In genomic region chr9:122902717-122903535, GRCm38 (mm10) we compare ENCODE assay signal across 7 mouse cellular contexts. TPM values are rescaled to one million over a fixed set of nuclear protein-coding genes. Genes with fewer than 3 reads are reported as not detected.
DNase-seq lines count a peak whose midpoint lies in the region; ATAC-seq lines count a peak whose summit lies in the region.

No protein-coding gene starts in this region.

- H3K36me3 ChIP-seq in embryonic facial prominence, embryonic 12.5 days, result peaks cover 5% of the 10 kb centered on the region; the same call in 1 of the 2 replicates
- H3K36me3 ChIP-seq in limb, embryonic 12.5 days, result peaks cover 12% of the 10 kb centered on the region
- peaks cover 21% of the 10 kb centered on the region for H3K36me3 ChIP-seq in midbrain, embryonic 12.5 days
- no peaks in the 10 kb centered on the region for H3K36me3 ChIP-seq in stomach, embryonic 14.5 days (ENCODE audit: control insufficient read depth, insufficient read depth, low read length)

- H3K4me3 ChIP-seq in embryonic facial prominence, embryonic 12.5 days, result peak overlapping the region; percentile 45
- H3K4me3 ChIP-seq in limb, embryonic 12.5 days (replicated peaks), result peak overlapping the region; percentile 58
- peak overlapping the region; percentile 63 for H3K4me3 ChIP-seq in midbrain, embryonic 12.5 days
- peak overlapping the region; percentile 56 for H3K4me3 ChIP-seq in stomach, embryonic 14.5 days (ENCODE audit: low read depth, low read length)

- H3K27ac ChIP-seq in embryonic facial prominence, embryonic 12.5 days, result no peak overlapping the region
- no peak overlapping the region for H3K27ac ChIP-seq in limb, embryonic 12.5 days
- H3K27ac ChIP-seq in midbrain, embryonic 12.5 days (replicated peaks), result peak overlapping the region; percentile 77
- H3K27ac ChIP-seq in stomach, embryonic 14.5 days (ENCODE audit: low read length), result no peak overlapping the region

- peak; percentile 95 for ATAC-seq in embryonic facial prominence, embryonic 12.5 days (ENCODE audit: insufficient number of reproducible peaks, insufficient read depth, low FRiP score, low TSS enrichment)
- ATAC-seq in limb, embryonic 12.5 days (ENCODE audit: insufficient number of reproducible peaks, insufficient read depth, low FRiP score, low TSS enrichment, low read depth), result peak; percentile 95
- peak; percentile 99 for ATAC-seq in midbrain, embryonic 12.5 days (ENCODE audit: low FRiP score, low read depth)
- peak; percentile 92 for ATAC-seq in stomach, embryonic 14.5 days (ENCODE audit: insufficient number of reproducible peaks, insufficient read depth, low FRiP score, low read depth)

- H3K27me3 ChIP-seq in embryonic facial prominence, embryonic 12.5 days, result no peaks in the 10 kb centered on the region
- H3K27me3 ChIP-seq in limb, embryonic 12.5 days, result no peaks in the 10 kb centered on the region
- H3K27me3 ChIP-seq in midbrain, embryonic 12.5 days, result no peaks in the 10 kb centered on the region
- no peaks in the 10 kb centered on the region for H3K27me3 ChIP-seq in stomach, embryonic 14.5 days (ENCODE audit: control insufficient read depth, insufficient read depth, low read length)

- no peaks in the 10 kb centered on the region for H3K4me1 ChIP-seq in embryonic facial prominence, embryonic 12.5 days
- H3K4me1 ChIP-seq in limb, embryonic 12.5 days (replicated peaks), result no peaks in the 10 kb centered on the region
- H3K4me1 ChIP-seq in midbrain, embryonic 12.5 days, result peaks cover 13% of the 10 kb centered on the region
- H3K4me1 ChIP-seq in stomach, embryonic 14.5 days (ENCODE audit: control insufficient read depth, insufficient read depth, low read length), result no peaks in the 10 kb centered on the region

- WGBS in embryonic facial prominence, embryonic 12.5 days, result 13% methylated on average over 32 of the region's 32 CpGs
- WGBS in limb, embryonic 12.5 days, result 16% methylated on average over 32 of the region's 32 CpGs
- WGBS in midbrain, embryonic 12.5 days, result 15% methylated on average over 32 of the region's 32 CpGs
- 17% methylated on average over 32 of the region's 32 CpGs for WGBS in stomach, embryonic 14.5 days

- peak overlapping the region; percentile 55 for H3K4me2 ChIP-seq in embryonic facial prominence, embryonic 12.5 days (replicated peaks)
- H3K4me2 ChIP-seq in limb, embryonic 12.5 days, result peak overlapping the region; percentile 72
- H3K4me2 ChIP-seq in midbrain, embryonic 12.5 days (replicated peaks), result peak overlapping the region; percentile 62
- peak overlapping the region; percentile 76 for H3K4me2 ChIP-seq in stomach, embryonic 14.5 days (replicated peaks; ENCODE audit: low read depth, low read length)

- H3K9me3 ChIP-seq in embryonic facial prominence, embryonic 12.5 days, result no peaks in the 10 kb centered on the region
- H3K9me3 ChIP-seq in limb, embryonic 12.5 days, result peaks cover 2% of the 10 kb centered on the region; the same call in 1 of the 2 replicates
- H3K9me3 ChIP-seq in midbrain, embryonic 12.5 days, result no peaks in the 10 kb centered on the region
- H3K9me3 ChIP-seq in stomach, embryonic 14.5 days (ENCODE audit: control insufficient read depth, low read depth, low read length), result no peaks in the 10 kb centered on the region

- DNase-seq in brain, embryonic 18.5 days (ENCODE audit: low read depth, low spot score), result peak; percentile 63
- DNase-seq in heart, adult 11 months, result peak; percentile 95
- DNase-seq in kidney, adult 11 months, result peak; percentile 41

- peak overlapping the region; percentile 37 for H3K9ac ChIP-seq in embryonic facial prominence, embryonic 12.5 days
- H3K9ac ChIP-seq in limb, embryonic 12.5 days (replicated peaks), result peak overlapping the region; percentile 74
- peak overlapping the region; percentile 85 for H3K9ac ChIP-seq in midbrain, embryonic 12.5 days (replicated peaks)
- peak overlapping the region; percentile 47 for H3K9ac ChIP-seq in stomach, embryonic 14.5 days (replicated peaks; ENCODE audit: low read depth, low read length)

RNA-seq across cellular contexts. Expression of gene Zkscan7, which starts 17.4 kb away (rescaled TPM):
- 3.9 and 4.3 TPM in 2 replicates for polyA plus RNA-seq in embryonic facial prominence, embryonic 12.5 days (2016; fragmentation: Nextera tagmentation; extraction: Ambion mirVana)
- polyA plus RNA-seq in limb, embryonic 12.5 days (2016; fragmentation: Nextera tagmentation; extraction: Ambion mirVana), result 4.1 and 4.8 TPM in 2 replicates
- 4.5 and 4.8 TPM in 2 replicates for polyA plus RNA-seq in midbrain, embryonic 12.5 days (2016; fragmentation: Nextera tagmentation; extraction: Ambion mirVana)
- polyA plus RNA-seq in stomach, embryonic 14.5 days (2014; fragmentation: Nextera tagmentation; extraction: Ambion mirVana), result 2.7 and 3.7 TPM in 2 replicates

RNA-seq across cellular contexts. Expression of gene Zfp105, which starts 19.9 kb away (rescaled TPM):
- polyA plus RNA-seq in embryonic facial prominence, embryonic 12.5 days (2016; fragmentation: Nextera tagmentation; extraction: Ambion mirVana), result 29.0 and 30.8 TPM in 2 replicates
- 34.4 and 35.8 TPM in 2 replicates for polyA plus RNA-seq in limb, embryonic 12.5 days (2016; fragmentation: Nextera tagmentation; extraction: Ambion mirVana)
- 34.1 and 38.1 TPM in 2 replicates for polyA plus RNA-seq in midbrain, embryonic 12.5 days (2016; fragmentation: Nextera tagmentation; extraction: Ambion mirVana)
- polyA plus RNA-seq in stomach, embryonic 14.5 days (2014; fragmentation: Nextera tagmentation; extraction: Ambion mirVana), result 17.8 and 21.1 TPM in 2 replicates

RNA-seq across cellular contexts. Expression of gene Zfp445, which starts 37.1 kb away (rescaled TPM):
- 100 and 109 TPM in 2 replicates for polyA plus RNA-seq in embryonic facial prominence, embryonic 12.5 days (2016; fragmentation: Nextera tagmentation; extraction: Ambion mirVana)
- polyA plus RNA-seq in limb, embryonic 12.5 days (2016; fragmentation: Nextera tagmentation; extraction: Ambion mirVana), result 107 and 109 TPM in 2 replicates
- polyA plus RNA-seq in midbrain, embryonic 12.5 days (2016; fragmentation: Nextera tagmentation; extraction: Ambion mirVana), result 124 and 134 TPM in 2 replicates
- 68.3 and 69.6 TPM in 2 replicates for polyA plus RNA-seq in stomach, embryonic 14.5 days (2014; fragmentation: Nextera tagmentation; extraction: Ambion mirVana)

RNA-seq across cellular contexts. Expression of gene 1110059G10Rik, which starts 47.9 kb away (rescaled TPM):
- 29.7 and 31.7 TPM in 2 replicates for polyA plus RNA-seq in embryonic facial prominence, embryonic 12.5 days (2016; fragmentation: Nextera tagmentation; extraction: Ambion mirVana)
- 32.7 and 34.8 TPM in 2 replicates for polyA plus RNA-seq in limb, embryonic 12.5 days (2016; fragmentation: Nextera tagmentation; extraction: Ambion mirVana)
- 32.0 and 34.3 TPM in 2 replicates for polyA plus RNA-seq in midbrain, embryonic 12.5 days (2016; fragmentation: Nextera tagmentation; extraction: Ambion mirVana)
- polyA plus RNA-seq in stomach, embryonic 14.5 days (2014; fragmentation: Nextera tagmentation; extraction: Ambion mirVana), result 34.1 and 39.0 TPM in 2 replicates

RNA-seq across cellular contexts. Expression of gene Kif15, which starts 47.9 kb away (rescaled TPM):
- polyA plus RNA-seq in embryonic facial prominence, embryonic 12.5 days (2016; fragmentation: Nextera tagmentation; extraction: Ambion mirVana), result 66.7 and 70.8 TPM in 2 replicates
- 75.4 and 86.7 TPM in 2 replicates for polyA plus RNA-seq in limb, embryonic 12.5 days (2016; fragmentation: Nextera tagmentation; extraction: Ambion mirVana)
- 68.2 and 73.8 TPM in 2 replicates for polyA plus RNA-seq in midbrain, embryonic 12.5 days (2016; fragmentation: Nextera tagmentation; extraction: Ambion mirVana)
- 63.6 and 75.7 TPM in 2 replicates for polyA plus RNA-seq in stomach, embryonic 14.5 days (2014; fragmentation: Nextera tagmentation; extraction: Ambion mirVana)

Comparison
In these comparisons a context has a peak if more than half of its experiments do, and no peak if none do; other contexts are left out.
1. DNase-seq: peak in every context shown above with its lines; median percentile 95 in heart, adult 11 months; 63 in brain, embryonic 18.5 days; 41 in kidney, adult 11 months.